Mouse (Mus musculus) T-helper 17 cell (primary cell): ENCODE measurements around the gene Rpl13.

Experiments
- in situ Hi-C, 2 experiments: fragments of 300-600 bp; cut with MboI, MseI; formaldehyde crosslinking; loops; 1 replicate in 1 of 2; 2 replicates in 1 of 2; pipeline ENCODE4 v1.15.1; 2025; ENCODE audit warnings: high pct_unique_total_duplicates in 2 of 2

The Rpl13 gene

DNA sequence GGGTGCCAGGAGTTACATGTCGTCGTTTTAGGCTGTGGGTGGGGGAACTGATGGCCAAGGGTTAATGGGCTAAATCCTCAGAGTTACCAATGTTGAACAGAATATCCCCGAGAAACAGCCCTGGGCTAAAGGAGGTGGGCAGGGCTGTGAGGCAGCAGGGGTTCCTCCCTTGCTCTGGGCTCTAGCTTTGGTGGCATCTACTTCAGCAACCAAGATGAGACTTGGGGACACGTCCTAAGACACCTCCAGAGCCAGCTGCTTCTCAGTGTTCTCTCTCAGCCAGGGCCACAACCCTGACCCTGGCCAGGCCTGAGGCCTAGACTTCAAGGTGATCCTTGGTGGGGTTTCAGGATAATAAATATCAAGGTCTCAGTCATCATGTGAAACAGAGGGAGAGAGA, 36.6 kb downstream of the Rpl13 start:
- in situ Hi-C loops, result no loop called here

DNA sequence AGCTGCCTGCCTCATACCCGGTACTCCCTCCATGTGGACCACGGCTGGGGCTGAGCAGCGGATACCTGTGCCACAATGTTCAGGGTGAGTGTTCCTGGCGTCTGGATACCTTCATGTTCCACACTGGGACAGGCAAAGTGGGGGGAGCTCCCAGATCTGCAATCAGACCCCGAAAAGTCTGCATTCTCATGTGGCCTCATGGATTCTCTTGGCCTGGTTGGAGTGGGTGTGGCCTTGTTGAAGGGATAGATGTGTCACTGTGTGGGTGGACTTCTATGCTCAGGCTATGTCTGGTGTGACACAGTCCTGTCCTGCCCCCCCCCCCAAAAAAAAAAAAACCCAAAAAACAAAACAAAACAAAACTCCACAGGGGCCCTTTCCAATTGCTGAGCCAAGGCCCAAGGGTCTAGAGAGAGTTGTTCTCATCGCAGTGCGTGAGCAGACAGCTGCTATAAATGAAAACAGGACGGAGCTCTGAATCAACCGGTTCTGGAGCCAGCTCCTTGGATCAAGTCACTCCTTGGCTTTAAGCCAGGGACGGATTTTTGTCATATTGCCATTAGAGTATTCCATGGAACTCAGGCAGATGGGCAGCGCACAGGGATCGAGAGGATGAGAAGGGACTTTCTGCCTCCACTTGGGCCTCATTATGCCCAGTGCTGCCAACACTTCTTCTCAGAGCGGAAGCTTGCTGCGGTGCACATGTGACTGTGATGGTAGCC, 39.8 kb downstream of the Rpl13 start:
- in situ Hi-C loops, result loop anchor here in 1 of 2 experiments (5.0 kb wide), 1 partner anchor 45 kb away; the partner anchor contains the start of gene Dpep1

DNA sequence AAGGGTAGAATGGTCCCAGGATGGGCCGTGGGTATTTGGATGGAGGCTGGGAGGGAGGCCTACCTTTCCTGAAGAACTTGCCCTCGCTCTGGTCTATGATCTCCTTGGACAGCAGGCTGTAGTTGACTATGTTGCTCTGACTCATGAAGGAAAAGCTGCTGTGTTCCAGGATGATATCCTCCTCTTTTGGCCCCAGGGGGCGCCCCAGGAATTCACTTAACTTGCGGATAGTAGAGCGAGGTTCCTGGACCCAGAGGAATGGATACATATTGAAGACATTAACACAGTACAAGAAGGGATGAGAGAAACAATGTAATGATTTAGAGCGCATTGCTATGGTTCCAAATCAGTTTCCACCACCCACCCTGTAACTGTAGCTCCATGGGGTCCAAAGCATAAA, 43.1 kb downstream of the Rpl13 start:
- in situ Hi-C loops, result loop anchor here in 1 of 2 experiments (5.0 kb wide), 1 partner anchor 47 kb away; no protein-coding TSS in a partner anchor

DNA sequence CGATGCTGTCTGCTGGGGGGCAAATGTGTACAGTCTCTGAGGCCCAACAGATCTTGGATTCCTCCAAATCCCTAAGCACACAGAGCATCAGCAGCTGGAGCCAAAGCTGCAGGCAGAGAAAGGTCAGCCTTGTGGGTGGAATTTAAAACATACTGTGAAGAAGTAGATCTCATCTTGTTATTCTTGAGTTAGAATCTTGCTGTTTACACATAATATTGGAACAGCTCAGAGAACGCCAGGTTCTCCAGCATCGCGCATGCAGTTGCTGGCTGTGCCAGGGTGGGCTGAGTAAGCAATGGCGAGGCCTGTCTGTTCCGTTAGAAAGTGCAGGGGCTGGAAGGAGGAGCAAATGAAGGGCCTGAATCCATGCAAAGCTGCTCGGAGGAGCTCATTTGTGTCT, 44.2 kb downstream of the Rpl13 start:
- in situ Hi-C loops, result loop anchor here in 1 of 2 experiments (5.0 kb wide), 1 partner anchor 46 kb away; no protein-coding TSS in a partner anchor

DNA sequence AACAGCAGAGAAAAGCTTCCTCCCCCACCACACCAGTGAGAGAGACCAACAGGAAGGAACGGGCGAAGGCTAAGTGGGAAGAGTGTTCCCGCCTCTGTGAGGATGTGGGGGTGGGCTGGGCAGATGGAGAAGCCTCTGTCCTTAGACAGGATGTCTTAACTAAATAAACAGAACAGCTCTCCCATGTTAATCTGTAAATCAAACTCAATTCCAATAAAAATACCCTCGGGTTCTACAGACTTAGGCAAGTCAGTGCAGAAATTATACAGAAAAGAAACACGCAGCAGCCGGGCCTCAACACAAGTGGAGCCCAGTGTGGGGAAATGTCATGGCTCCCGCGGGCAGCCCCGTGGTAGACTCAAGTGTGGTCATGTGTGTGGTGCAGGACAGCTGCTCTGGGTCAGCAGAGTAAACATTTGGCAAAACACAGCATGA, 48.6 kb downstream of the Rpl13 start:
- in situ Hi-C loops, result no loop called here
